Mouse (Mus musculus) adrenal gland, postnatal 4 days (tissue): ENCODE results near the gene Ccng1. TPM values are rescaled to one million over a fixed set of nuclear protein-coding genes. Genes with fewer than 3 reads are reported as not detected.
"Not testable (repeated sequence)": the region's sequence is repeated elsewhere in the genome, so short reads cannot be mapped to it uniquely, and the experiment has no call there.

ENCODE experiments used
- DNase-seq, 2 experiments: peaks; one replicate each; pipeline ENCODE4 v3.0.0; 2021 to 2022; ENCODE audit warnings: low spot score in 2 of 2, mixed read lengths in 2 of 2
- total RNA-seq, 2 experiments: library from RNA; stranded (reverse); gene quantifications; 2 replicates each; pipeline ENCODE4 v1.2.3; 2021

The Ccng1 gene
- total RNA-seq, 2 experiments from 2014 or later = 47.3 to 47.7 TPM

- no peak for DNase-seq
These were observed 22.1 kb downstream of the Ccng1 start for GRCm38 (mm10) chr11:40732997-40733338.

- DNase-seq = no peak
These were observed 36.8 kb downstream of the Ccng1 start for GRCm38 (mm10) chr11:40718324-40718723.

GRCm38 (mm10) chr11:40715524-40715923, 39.6 kb downstream of the Ccng1 start:
- no peak for DNase-seq

GRCm38 (mm10) chr11:40713858-40714257, 41.3 kb downstream of the Ccng1 start:
- DNase-seq = no peak

- DNase-seq = not testable (repeated sequence)
These were observed 45.2 kb downstream of the Ccng1 start for GRCm38 (mm10) chr11:40709899-40710298.

Other genes with a start within 250 kb of the Ccng1 start
- 100 to 1,000 TPM; 106 to 109 TPM for gene Mat2b, start 60.1 kb downstream of the Ccng1 start, total RNA-seq
- gene Hmmr, start 21.9 kb downstream of the Ccng1 start, total RNA-seq = 10 to 100 TPM; 13.0 to 14.3 TPM
- 10 to 100 TPM; 41.6 to 48.3 TPM for gene Nudcd2, start 21.6 kb downstream of the Ccng1 start, total RNA-seq